Comparison of ENCODE assay signal across 9 mouse cellular contexts in genomic region chr9:57935683-57936437, GRCm38 (mm10). TPM values are rescaled to one million over a fixed set of nuclear protein-coding genes. Genes with fewer than 3 reads are reported as not detected.
DNase-seq lines count a peak whose midpoint lies in the region; TF ChIP-seq lines count a peak whose summit lies in the region.
"Had no signal": no experiment of that assay in that cellular context is flagged by ENCODE, and none has a peak within 500 bp of the region (broad histone marks: within the 10 kb centered on the region; RNA-seq: fewer than 3 reads in every experiment).

No protein-coding gene starts in this region.

- peak; percentile 81 for TF ChIP-seq CTCF in C2C12 (IDR thresholded peaks at IDR 0.05; ENCODE audit: control insufficient read depth, insufficient read depth, insufficient read length)

- peaks cover 20% of the 10 kb centered on the region for H3K79me2 ChIP-seq in C2C12 (ENCODE audit: control insufficient read depth, insufficient read depth)

- peak; percentile 45 for DNase-seq in MEL-GATA-1-ER (ENCODE audit: extremely low read depth, low read depth)
- DNase-seq in cerebellum, postnatal 10 days = peak; percentile 97
- peak; percentile 68 to 85 for DNase-seq in gastrocnemius, postnatal 4 days (ENCODE audit: low spot score in 2 of 2)
- peak; percentile 93 for DNase-seq in layer of hippocampus, adult 11-12 months (ENCODE audit: low spot score)
- peak; percentile 95 for DNase-seq in lung, postnatal 14 days
- DNase-seq in right cerebral cortex, postnatal 4 days = peak; percentile 95
- peak; percentile 79 to 85 for DNase-seq in urinary bladder, postnatal 36 days (ENCODE audit: low spot score in 2 of 2)

- no peak overlapping the region for H3K4me3 ChIP-seq in C2C12 (ENCODE audit: insufficient read depth, poor library complexity, severe bottlenecking)
- H3K4me3 ChIP-seq: heart, embryonic 13.5 days had no signal

- H3ac ChIP-seq in C2C12 (ENCODE audit: control insufficient read depth, insufficient read length, low read depth) = no peak overlapping the region

- no peaks in the 10 kb centered on the region for H3K27me3 ChIP-seq in C2C12 (ENCODE audit: control insufficient read depth, insufficient read depth, insufficient read length)

- H3K79me3 ChIP-seq in C2C12 (ENCODE audit: low read depth) = peaks cover 5% of the 10 kb centered on the region

- no peaks in the 10 kb centered on the region for H3K36me3 ChIP-seq in C2C12 (ENCODE audit: control insufficient read depth, insufficient read depth)
- H3K36me3 ChIP-seq: heart, embryonic 13.5 days had no signal

TF ChIP-seq in C2C12, 6 proteins besides CTCF, POLR2A, EP300 and RAD21:
- no peak for TF ChIP-seq USF1 (IDR thresholded peaks at IDR 0.05; ENCODE audit: low read depth)
- no peak for TF ChIP-seq FOSL1 (IDR thresholded peaks at IDR 0.05; ENCODE audit: insufficient read depth, low read length, poor library complexity, severe bottlenecking)
- TF ChIP-seq CEBPB (IDR thresholded peaks at IDR 0.05; ENCODE audit: low read depth) = no peak
- no peak for TF ChIP-seq MYOD1 (IDR thresholded peaks at IDR 0.05; ENCODE audit: control insufficient read depth, insufficient read length, low read depth)
- no peak for TF ChIP-seq MAX (IDR thresholded peaks at IDR 0.05)
- TF ChIP-seq MYOG (IDR thresholded peaks at IDR 0.05; ENCODE audit: control insufficient read depth, extremely low read depth, insufficient read length) = no peak

RNA-seq across cellular contexts. Expression of gene Sema7a, which starts 4.1 kb away (rescaled TPM):
- 53.8 TPM for polyA plus RNA-seq in C2C12 (2012; fragmentation: generic; extraction: Trizol)
- 10 to 100 TPM; 10.4 to 12.6 TPM for total RNA-seq in gastrocnemius, postnatal 4 days (2021)

RNA-seq across cellular contexts. Expression of gene Ubl7, which starts 25.1 kb away (rescaled TPM):
- polyA plus RNA-seq in C2C12 (2012; fragmentation: generic; extraction: Trizol) = 59.0 TPM
- total RNA-seq in gastrocnemius, postnatal 4 days (2021) = 10 to 100 TPM; 47.4 to 51.5 TPM

Comparison
In these comparisons a context has a peak if more than half of its experiments do, and no peak if none do; other contexts are left out.
1. DNase-seq: peak in every context shown above with its lines; median percentile 97 in cerebellum, postnatal 10 days; 95 in lung, postnatal 14 days; 95 in right cerebral cortex, postnatal 4 days; 93 in layer of hippocampus, adult 11-12 months; 82 in urinary bladder, postnatal 36 days; 76 in gastrocnemius, postnatal 4 days; 45 in MEL-GATA-1-ER.